8 mouse cellular contexts compared by ENCODE assay signal in the genomic region with DNA sequence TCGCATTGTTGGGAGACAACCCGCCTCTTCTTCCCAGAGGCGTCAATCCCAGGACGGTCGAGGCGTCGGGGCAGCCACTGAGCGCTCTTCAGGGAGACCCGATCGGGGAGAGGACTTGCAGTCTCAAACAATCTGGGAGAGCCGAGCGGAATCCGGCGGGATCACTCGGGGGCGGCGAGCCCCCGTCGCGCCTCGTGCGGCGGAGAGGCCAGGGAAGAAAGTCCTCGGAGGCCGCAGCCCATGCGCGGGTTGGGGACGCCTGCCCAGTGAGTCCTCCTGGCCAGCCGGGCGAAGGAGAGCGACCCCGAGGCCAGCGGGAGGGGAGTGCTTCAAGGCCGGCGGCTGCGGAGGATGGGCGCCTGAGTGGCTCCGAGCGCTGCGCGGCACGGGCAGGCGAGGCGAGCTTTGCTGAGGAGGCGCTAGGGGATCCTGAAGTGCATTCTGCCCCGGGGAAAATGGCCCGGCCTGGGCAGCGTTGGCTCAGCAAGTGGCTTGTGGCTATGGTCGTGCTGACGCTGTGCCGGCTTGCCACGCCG. TPM values are rescaled to one million over a fixed set of nuclear protein-coding genes. Genes with fewer than 3 reads are reported as not detected.
DNase-seq lines count a peak whose midpoint lies in the region; ATAC-seq and TF ChIP-seq lines count a peak whose summit lies in the region.

No protein-coding gene starts in this region.

- peak; percentile 36 to 51 for DNase-seq in heart, adult 18-20 months
- no peak for DNase-seq in heart, postnatal 25 days (ENCODE audit: low spot score)
- peak; percentile 17 to 24 for DNase-seq in cerebellum, postnatal 36 days
- peak; percentile 50 to 70 for DNase-seq in kidney, postnatal 4 days
- DNase-seq in midbrain, embryonic 14.5 days: peak; percentile 63
- DNase-seq in c-Kit-positive CD71-positive TER-119-positive erythroid progenitor cells, embryonic 14.5 days (ENCODE audit: low spot score): no peak

- peak overlapping the region; percentile 85 for H3K27ac ChIP-seq in heart, embryonic 15.5 days
- H3K27ac ChIP-seq in midbrain, embryonic 14.5 days (replicated peaks; ENCODE audit: low read depth, low read length): peak overlapping the region; percentile 81

- H3K27me3 ChIP-seq in E14TG2a.4 (ENCODE audit: insufficient read depth, low read length): peaks cover 77% of the 10 kb centered on the region
- peaks cover 17% of the 10 kb centered on the region for H3K27me3 ChIP-seq in heart, embryonic 15.5 days
- H3K27me3 ChIP-seq in midbrain, embryonic 14.5 days (ENCODE audit: control insufficient read depth, insufficient read depth, low read length): 0 out of 2 replicates have a peak, but pooled peaks cover 12% of the 10 kb centered on the region

- peaks cover 16% of the 10 kb centered on the region for H3K9me3 ChIP-seq in E14TG2a.4 (ENCODE audit: low read length)
- no peaks in the 10 kb centered on the region for H3K9me3 ChIP-seq in heart, embryonic 15.5 days (replicated peaks)
- no peaks in the 10 kb centered on the region for H3K9me3 ChIP-seq in midbrain, embryonic 14.5 days (ENCODE audit: control insufficient read depth, low read length)

- WGBS in heart, embryonic 15.5 days: 22% methylated on average over 53 of the region's 53 CpGs
- 25% methylated on average over 53 of the region's 53 CpGs for WGBS in midbrain, embryonic 14.5 days

- H3K36me3 ChIP-seq in E14TG2a.4 (ENCODE audit: insufficient read depth, low read length): no peaks in the 10 kb centered on the region
- no peaks in the 10 kb centered on the region for H3K36me3 ChIP-seq in heart, embryonic 15.5 days
- no peaks in the 10 kb centered on the region for H3K36me3 ChIP-seq in midbrain, embryonic 14.5 days (ENCODE audit: control insufficient read depth, insufficient read depth, low read length)

- TF ChIP-seq CTCF in E14TG2a.4 (conservative IDR thresholded peaks at IDR 0.05; ENCODE audit: low read length): no peak

- peak; percentile 11 for ATAC-seq in heart, embryonic 15.5 days (replicated peaks; ENCODE audit: insufficient number of reproducible peaks, insufficient read depth, low FRiP score, low read depth)
- peak; percentile 2; the same call in 1 of the 2 replicates for ATAC-seq in midbrain, embryonic 14.5 days (ENCODE audit: low FRiP score, low TSS enrichment)

- peak overlapping the region; percentile 76 for H3K4me2 ChIP-seq in heart, embryonic 15.5 days
- H3K4me2 ChIP-seq in midbrain, embryonic 14.5 days (ENCODE audit: low read length): peak overlapping the region; percentile 72

- peak overlapping the region; percentile 81 for H3K9ac ChIP-seq in heart, embryonic 15.5 days
- H3K9ac ChIP-seq in midbrain, embryonic 14.5 days (replicated peaks; ENCODE audit: low read length): peak overlapping the region; percentile 71

- H3K4me1 ChIP-seq in E14TG2a.4 (replicated peaks; ENCODE audit: low read depth, low read length): peaks cover 16% of the 10 kb centered on the region
- peaks cover 29% of the 10 kb centered on the region for H3K4me1 ChIP-seq in heart, embryonic 15.5 days (replicated peaks)
- peaks cover 11% of the 10 kb centered on the region for H3K4me1 ChIP-seq in midbrain, embryonic 14.5 days (ENCODE audit: control insufficient read depth, insufficient read depth, low read length)

- intact Hi-C loops in heart, postnatal 25 days (cut with DNase I): loop anchor here (2.0 to 10.0 kb wide), 4 partner anchors 61 to 298 kb away; no protein-coding TSS in a partner anchor

- peak overlapping the region; percentile 74 for H3K4me3 ChIP-seq in E14TG2a.4 (replicated peaks; ENCODE audit: low read length)
- peak overlapping the region; percentile 73 for H3K4me3 ChIP-seq in heart, embryonic 15.5 days
- H3K4me3 ChIP-seq in midbrain, embryonic 14.5 days (replicated peaks; ENCODE audit: low read depth, low read length): peak overlapping the region; percentile 58

RNA-seq across cellular contexts. Expression of a gene that starts 0.6 kb away (rescaled TPM):
- 10 to 100 TPM; 16.3 to 16.4 TPM for total RNA-seq in heart, adult 18-20 months (2021)
- total RNA-seq in heart, postnatal 25 days (2021): 10 to 100 TPM; 19.8 to 22.4 TPM
- 20.0 and 28.0 TPM in 2 replicates for polyA plus RNA-seq in heart, embryonic 15.5 days (2015; fragmentation: Nextera tagmentation; extraction: Ambion mirVana)
- polyA plus RNA-seq in midbrain, embryonic 14.5 days (2014; fragmentation: Nextera tagmentation; extraction: Ambion mirVana): 13.9 and 20.0 TPM in 2 replicates

Comparison
In these comparisons a context has a peak if more than half of its experiments do, and no peak if none do; other contexts are left out.
1. DNase-seq: peak in heart, adult 18-20 months (2 of 2), cerebellum, postnatal 36 days (2 of 2), kidney, postnatal 4 days (2 of 2) and midbrain, embryonic 14.5 days (single experiment); none in heart, postnatal 25 days (single experiment) and c-Kit-positive CD71-positive TER-119-positive erythroid progenitor cells, embryonic 14.5 days (single experiment).
2. Peak in every context shown above with its lines, with median percentiles within 50 percentile points of each other: H3K4me3 ChIP-seq.